Mouse (Mus musculus) stomach, adult 2 months (tissue): ENCODE results near the gene Olfr878. TPM values are rescaled to one million over a fixed set of nuclear protein-coding genes. Genes with fewer than 3 reads are reported as not detected.

Source experiments
- polyA plus RNA-seq: library from polyadenylated mRNA; depleted of rRNA; stranded (reverse); fragments of >200 nt; gene quantifications from 2 replicates; pipeline ENCODE4 v1.2.3, GENCODE M21; 2012; rRNA removed

The Olfr878 gene
- polyA plus RNA-seq, result not detected in 2 replicates

DNA sequence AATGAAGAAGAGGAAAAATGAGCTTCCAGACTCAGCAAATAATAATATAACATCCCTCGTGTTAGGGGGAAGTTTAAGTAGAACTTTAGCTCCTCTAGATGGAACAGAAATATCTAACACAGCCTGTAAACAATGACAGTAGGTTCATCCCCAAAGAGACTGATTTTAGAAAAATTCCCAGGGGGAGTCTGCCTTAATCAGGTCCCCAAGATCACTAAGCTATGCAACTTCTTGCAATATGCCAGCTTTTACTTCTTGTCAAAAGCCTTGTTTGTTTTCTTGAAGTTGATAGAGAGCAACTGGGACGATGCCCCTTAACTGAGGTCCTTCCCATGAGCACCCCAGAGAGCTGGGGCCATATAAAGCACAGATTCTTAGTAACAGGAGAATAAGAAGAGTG, at the start of gene Olfr878:
Gene Olfr878, plus strand, starts transcription at position 301 of the 400 bp plus-strand sequence.

DNA sequence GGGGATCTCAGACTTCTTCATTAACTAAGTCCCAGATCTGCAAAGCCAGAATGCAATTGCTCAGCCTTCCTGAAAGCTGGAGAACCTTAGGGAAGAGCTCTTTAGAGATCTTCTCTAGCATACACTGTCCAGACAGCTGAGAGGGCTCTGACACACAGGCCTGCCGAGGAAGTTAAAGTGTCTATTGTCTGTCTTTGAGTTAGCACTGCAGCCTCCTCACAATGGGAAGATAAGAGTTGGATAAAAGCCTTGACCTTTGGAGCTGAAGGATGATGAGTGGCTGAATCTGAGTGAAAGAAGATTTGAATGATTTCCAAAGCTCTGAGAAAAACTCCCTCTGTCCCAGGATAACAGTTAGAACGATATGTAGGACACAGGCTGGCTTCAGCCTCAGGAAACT, 21.0 kb upstream of the Olfr878 start, which contains the start of gene Olfr145:
Gene Olfr145, plus strand, starts transcription at position 64 of the 400 bp plus-strand sequence.

Other genes with a start within 250 kb of the Olfr878 start
- gene Panx3, start 248.6 kb upstream of the Olfr878 start, polyA plus RNA-seq, result not detected in 2 replicates
- not detected in 2 replicates for gene Olfr160, start 201.6 kb upstream of the Olfr878 start, polyA plus RNA-seq
- gene Olfr874, start 172.7 kb upstream of the Olfr878 start, polyA plus RNA-seq, result not detected in 2 replicates
- not detected in 2 replicates for gene Olfr875, start 146.0 kb upstream of the Olfr878 start, polyA plus RNA-seq
- gene Olfr876, start 114.8 kb upstream of the Olfr878 start, polyA plus RNA-seq, result not detected in 2 replicates
- gene Olfr877, start 63.6 kb upstream of the Olfr878 start, polyA plus RNA-seq, result not detected in 2 replicates
- not detected in 2 replicates for gene Olfr145, start 21.1 kb upstream of the Olfr878 start, polyA plus RNA-seq
- gene Olfr881, start 74.0 kb downstream of the Olfr878 start, polyA plus RNA-seq, result not detected in 2 replicates
- not detected in 2 replicates for gene Olfr883, start 108.0 kb downstream of the Olfr878 start, polyA plus RNA-seq
- not detected in 2 replicates for gene Olfr884, start 128.7 kb downstream of the Olfr878 start, polyA plus RNA-seq
- gene Olfr885, start 143.5 kb downstream of the Olfr878 start, polyA plus RNA-seq, result not detected in 2 replicates
- not detected in 2 replicates for gene Olfr887, start 166.2 kb downstream of the Olfr878 start, polyA plus RNA-seq
- not detected in 2 replicates for gene Olfr888, start 190.3 kb downstream of the Olfr878 start, polyA plus RNA-seq
- gene Olfr889, start 197.4 kb downstream of the Olfr878 start, polyA plus RNA-seq, result not detected in 2 replicates
- not detected in 2 replicates for gene Olfr890, start 224.7 kb downstream of the Olfr878 start, polyA plus RNA-seq